Mouse (Mus musculus) left cerebral cortex, postnatal 10 days (tissue): ENCODE data around the gene Fcrlb. TPM values are rescaled to one million over a fixed set of nuclear protein-coding genes. Genes with fewer than 3 reads are reported as not detected.

Experiments used
- total RNA-seq, 2 experiments: library from RNA; stranded (reverse); gene quantifications; 2 replicates each; pipeline ENCODE4 v1.2.3; 2021

Gene Fcrlb
- total RNA-seq, 2 experiments from 2014 or later, result 0.26 to 0.65 TPM

Other genes starting within 250 kb of the Fcrlb start
- 10 to 100 TPM; 19.9 to 20.9 TPM for gene Atf6, start 45.2 kb downstream of the Fcrlb start, total RNA-seq
- under 1 TPM; 0.45 to 0.58 TPM for gene Gm26620, start 27.9 kb downstream of the Fcrlb start, total RNA-seq
- gene Dusp12, start 27.4 kb downstream of the Fcrlb start, total RNA-seq, result 10 to 100 TPM; 14.9 to 20.4 TPM
- gene Fcrla, start 14.6 kb upstream of the Fcrlb start, total RNA-seq, result not detected
- gene Fcgr2b, start 63.6 kb upstream of the Fcrlb start, total RNA-seq, result 1 to 10 TPM; 3.8 to 5.4 TPM
- gene Fcgr4, start 106.0 kb upstream of the Fcrlb start, total RNA-seq, result not detected
- 10 to 100 TPM; 12.5 to 14.2 TPM for gene Fcgr3, start 152.0 kb upstream of the Fcrlb start, total RNA-seq
- under 1 TPM; 0.34 to 0.69 TPM for gene Cfap126, start 201.0 kb upstream of the Fcrlb start, total RNA-seq
- gene Sdhc, start 237.7 kb upstream of the Fcrlb start, total RNA-seq, result 100 to 1,000 TPM; 200 to 210 TPM
- not detected for gene Mpz, start 237.8 kb upstream of the Fcrlb start, total RNA-seq